Mouse (Mus musculus): ENCODE results near the gene Usp7. TPM values are rescaled to one million over a fixed set of nuclear protein-coding genes. Genes with fewer than 3 reads are reported as not detected.
A peak's percentile ranks its signal among the peaks of the same experiment; 100 is the strongest.

Gene Usp7
- polyA plus RNA-seq, 1 experiment from 2014 or later: 16.9 TPM

GRCm38 (mm10) chr16:8748904-8749303, 43.2 kb downstream of the Usp7 start:
- ATAC-seq (replicated peaks; ENCODE audit: extremely low read depth, insufficient read depth, low FRiP score): no peak
- H3K4me3 ChIP-seq (ENCODE audit: low read length): no peak overlapping the region

GRCm38 (mm10) chr16:8748175-8748846, 43.8 kb downstream of the Usp7 start:
- H3K9me3 ChIP-seq (replicated peaks; ENCODE audit: control insufficient read depth, low read length): no peaks in the 10 kb centered on the region
- no peak overlapping the region for H3K4me2 ChIP-seq (ENCODE audit: low read depth, low read length)
- H3K4me3 ChIP-seq (ENCODE audit: low read length): no peak overlapping the region
- no peak overlapping the region for H3K9ac ChIP-seq (ENCODE audit: low read length)
- H3K4me1 ChIP-seq (ENCODE audit: control insufficient read depth, insufficient read depth, low read length): no peaks in the 10 kb centered on the region
- no peaks in the 10 kb centered on the region for H3K36me3 ChIP-seq (ENCODE audit: control insufficient read depth, insufficient read depth)
- WGBS: 80% methylated on average over 6 of the region's 6 CpGs
- H3K27me3 ChIP-seq (ENCODE audit: control insufficient read depth, insufficient read depth, low read length): no peaks in the 10 kb centered on the region
- ATAC-seq (replicated peaks; ENCODE audit: extremely low read depth, insufficient read depth, low FRiP score): no peak
- H3K27ac ChIP-seq (ENCODE audit: low read length): peak overlapping the region; percentile 70; the same call in 1 of the 2 replicates

More at GRCm38 (mm10) chr16:8748904-8749303, 43.2 kb downstream of the Usp7 start:
- whole genome bisulfite sequencing: 92% methylated on average over 8 of the region's 8 CpGs
- H3K4me2 ChIP-seq (ENCODE audit: low read depth, low read length): no peak overlapping the region
- no peaks in the 10 kb centered on the region for H3K9me3 ChIP-seq (replicated peaks; ENCODE audit: control insufficient read depth, low read length)
- H3K4me1 ChIP-seq (ENCODE audit: control insufficient read depth, insufficient read depth, low read length): no peaks in the 10 kb centered on the region
- H3K27me3 ChIP-seq (ENCODE audit: control insufficient read depth, insufficient read depth, low read length): no peaks in the 10 kb centered on the region
- no peaks in the 10 kb centered on the region for H3K36me3 ChIP-seq (ENCODE audit: control insufficient read depth, insufficient read depth)
- no peak overlapping the region for H3K27ac ChIP-seq (ENCODE audit: low read length)
- H3K9ac ChIP-seq (ENCODE audit: low read length): no peak overlapping the region

- 70% methylated on average over 3 of the region's 3 CpGs for WGBS
- ATAC-seq (replicated peaks; ENCODE audit: extremely low read depth, insufficient read depth, low FRiP score): no peak
- Histone ChIP-seq H3K4me1 (ENCODE audit: control insufficient read depth, insufficient read depth, low read length) (no peaks in the 10 kb centered on the region), H3K27ac (ENCODE audit: low read length) (peak overlapping the region; percentile 70), H3K4me3 (ENCODE audit: low read length) (no peak overlapping the region), H3K4me2 (ENCODE audit: low read depth, low read length) (no peak overlapping the region), H3K9me3 (replicated peaks; ENCODE audit: control insufficient read depth, low read length) (no peaks in the 10 kb centered on the region), H3K36me3 (ENCODE audit: control insufficient read depth, insufficient read depth) (no peaks in the 10 kb centered on the region), H3K9ac (ENCODE audit: low read length) (no peak overlapping the region), H3K27me3 (ENCODE audit: control insufficient read depth, insufficient read depth, low read length) (no peaks in the 10 kb centered on the region)
Observed at GRCm38 (mm10) chr16:8747772-8748171, 44.3 kb downstream of the Usp7 start.

- Histone ChIP-seq H3K4me1 (ENCODE audit: control insufficient read depth, insufficient read depth, low read length) (no peaks in the 10 kb centered on the region), H3K9ac (ENCODE audit: low read length) (no peak overlapping the region), H3K36me3 (ENCODE audit: control insufficient read depth, insufficient read depth) (no peaks in the 10 kb centered on the region), H3K9me3 (replicated peaks; ENCODE audit: control insufficient read depth, low read length) (no peaks in the 10 kb centered on the region), H3K4me2 (ENCODE audit: low read depth, low read length) (no peak overlapping the region), H3K27me3 (ENCODE audit: control insufficient read depth, insufficient read depth, low read length) (no peaks in the 10 kb centered on the region), H3K27ac (ENCODE audit: low read length) (peak overlapping the region; percentile 41; the same call in 1 of the 2 replicates), H3K4me3 (ENCODE audit: low read length) (no peak overlapping the region)
- ATAC-seq (replicated peaks; ENCODE audit: extremely low read depth, insufficient read depth, low FRiP score): no peak
- 80% methylated on average over 2 of the region's 2 CpGs for WGBS
Observed at GRCm38 (mm10) chr16:8746509-8746908, 45.6 kb downstream of the Usp7 start.

GRCm38 (mm10) chr16:8745751-8746150, 46.4 kb downstream of the Usp7 start:
- 87% methylated on average over 2 of the region's 2 CpGs for WGBS

GRCm38 (mm10) chr16:8743989-8744388, 48.1 kb downstream of the Usp7 start:
- ATAC-seq (replicated peaks; ENCODE audit: extremely low read depth, insufficient read depth, low FRiP score): no peak
- Histone ChIP-seq H3K36me3 (ENCODE audit: control insufficient read depth, insufficient read depth) (no peaks in the 10 kb centered on the region), H3K4me2 (ENCODE audit: low read depth, low read length) (no peak overlapping the region), H3K27ac (ENCODE audit: low read length) (no peak overlapping the region), H3K4me1 (ENCODE audit: control insufficient read depth, insufficient read depth, low read length) (no peaks in the 10 kb centered on the region), H3K9ac (ENCODE audit: low read length) (no peak overlapping the region), H3K9me3 (replicated peaks; ENCODE audit: control insufficient read depth, low read length) (no peaks in the 10 kb centered on the region), H3K4me3 (ENCODE audit: low read length) (no peak overlapping the region), H3K27me3 (ENCODE audit: control insufficient read depth, insufficient read depth, low read length) (no peaks in the 10 kb centered on the region)
- 53% methylated on average over 3 of the region's 3 CpGs for WGBS

More at GRCm38 (mm10) chr16:8745751-8746150, 46.4 kb downstream of the Usp7 start:
- ATAC-seq (replicated peaks; ENCODE audit: extremely low read depth, insufficient read depth, low FRiP score): peak; percentile 24; the same call in 1 of the 2 replicates
- no peaks in the 10 kb centered on the region for H3K4me1 ChIP-seq (ENCODE audit: control insufficient read depth, insufficient read depth, low read length)
- H3K27me3 ChIP-seq (ENCODE audit: control insufficient read depth, insufficient read depth, low read length): no peaks in the 10 kb centered on the region
- H3K9ac ChIP-seq (ENCODE audit: low read length): no peak overlapping the region
- no peak overlapping the region for H3K4me3 ChIP-seq (ENCODE audit: low read length)
- no peaks in the 10 kb centered on the region for H3K9me3 ChIP-seq (replicated peaks; ENCODE audit: control insufficient read depth, low read length)
- H3K36me3 ChIP-seq (ENCODE audit: control insufficient read depth, insufficient read depth): no peaks in the 10 kb centered on the region
- peak overlapping the region; percentile 41; the same call in 1 of the 2 replicates for H3K27ac ChIP-seq (ENCODE audit: low read length)
- H3K4me2 ChIP-seq (ENCODE audit: low read depth, low read length): no peak overlapping the region

- Histone ChIP-seq H3K36me3 (ENCODE audit: control insufficient read depth, insufficient read depth) (no peaks in the 10 kb centered on the region), H3K27me3 (ENCODE audit: control insufficient read depth, insufficient read depth, low read length) (no peaks in the 10 kb centered on the region), H3K9ac (ENCODE audit: low read length) (no peak overlapping the region), H3K4me2 (ENCODE audit: low read depth, low read length) (no peak overlapping the region), H3K4me3 (ENCODE audit: low read length) (no peak overlapping the region), H3K4me1 (ENCODE audit: control insufficient read depth, insufficient read depth, low read length) (peaks cover 5% of the 10 kb centered on the region), H3K9me3 (replicated peaks; ENCODE audit: control insufficient read depth, low read length) (no peaks in the 10 kb centered on the region), H3K27ac (ENCODE audit: low read length) (no peak overlapping the region)
- WGBS: 76% methylated on average over 5 of the region's 5 CpGs
- no peak for ATAC-seq (replicated peaks; ENCODE audit: extremely low read depth, insufficient read depth, low FRiP score)
Observed at GRCm38 (mm10) chr16:8741697-8742096, 50.4 kb downstream of the Usp7 start.

GRCm38 (mm10) chr16:8741110-8741509, 51.0 kb downstream of the Usp7 start:
- 52% methylated on average over 1 of the region's 1 CpGs for WGBS
- ATAC-seq (replicated peaks; ENCODE audit: extremely low read depth, insufficient read depth, low FRiP score): no peak

GRCm38 (mm10) chr16:8738542-8739514, 53.3 kb downstream of the Usp7 start:
- H3K27me3 ChIP-seq (ENCODE audit: control insufficient read depth, insufficient read depth, low read length): no peaks in the 10 kb centered on the region
- peak overlapping the region; percentile 95 for H3K27ac ChIP-seq (ENCODE audit: low read length)
- 2% methylated on average over 71 of the region's 126 CpGs for whole genome bisulfite sequencing
- H3K4me2 ChIP-seq (ENCODE audit: low read depth, low read length): peak overlapping the region; percentile 73
- peak; percentile 91 for ATAC-seq (replicated peaks; ENCODE audit: extremely low read depth, insufficient read depth, low FRiP score)
- no peaks in the 10 kb centered on the region for H3K9me3 ChIP-seq (replicated peaks; ENCODE audit: control insufficient read depth, low read length)
- peak overlapping the region; percentile 95 for H3K9ac ChIP-seq (ENCODE audit: low read length)
- peak overlapping the region; percentile 99 for H3K4me3 ChIP-seq (ENCODE audit: low read length)
- no peaks in the 10 kb centered on the region for H3K36me3 ChIP-seq (ENCODE audit: control insufficient read depth, insufficient read depth)
- H3K4me1 ChIP-seq (ENCODE audit: control insufficient read depth, insufficient read depth, low read length): peaks cover 31% of the 10 kb centered on the region

More at GRCm38 (mm10) chr16:8741110-8741509, 51.0 kb downstream of the Usp7 start:
- Histone ChIP-seq H3K4me1 (ENCODE audit: control insufficient read depth, insufficient read depth, low read length) (peaks cover 11% of the 10 kb centered on the region), H3K4me3 (ENCODE audit: low read length) (no peak overlapping the region), H3K27ac (ENCODE audit: low read length) (no peak overlapping the region), H3K9ac (ENCODE audit: low read length) (no peak overlapping the region), H3K4me2 (ENCODE audit: low read depth, low read length) (no peak overlapping the region), H3K36me3 (ENCODE audit: control insufficient read depth, insufficient read depth) (no peaks in the 10 kb centered on the region), H3K9me3 (replicated peaks; ENCODE audit: control insufficient read depth, low read length) (no peaks in the 10 kb centered on the region), H3K27me3 (ENCODE audit: control insufficient read depth, insufficient read depth, low read length) (no peaks in the 10 kb centered on the region)
